Mouse (Mus musculus) right cerebral cortex, adult 18-20 months (tissue): ENCODE measurements around the gene Brca2.
A peak's percentile ranks its signal among the peaks of the same experiment; 100 is the strongest.

Source experiments
- DNase-seq: peaks from one replicate; pipeline ENCODE4 v3.0.0; 2022; ENCODE audit warnings: mixed read lengths

Gene Brca2

DNA sequence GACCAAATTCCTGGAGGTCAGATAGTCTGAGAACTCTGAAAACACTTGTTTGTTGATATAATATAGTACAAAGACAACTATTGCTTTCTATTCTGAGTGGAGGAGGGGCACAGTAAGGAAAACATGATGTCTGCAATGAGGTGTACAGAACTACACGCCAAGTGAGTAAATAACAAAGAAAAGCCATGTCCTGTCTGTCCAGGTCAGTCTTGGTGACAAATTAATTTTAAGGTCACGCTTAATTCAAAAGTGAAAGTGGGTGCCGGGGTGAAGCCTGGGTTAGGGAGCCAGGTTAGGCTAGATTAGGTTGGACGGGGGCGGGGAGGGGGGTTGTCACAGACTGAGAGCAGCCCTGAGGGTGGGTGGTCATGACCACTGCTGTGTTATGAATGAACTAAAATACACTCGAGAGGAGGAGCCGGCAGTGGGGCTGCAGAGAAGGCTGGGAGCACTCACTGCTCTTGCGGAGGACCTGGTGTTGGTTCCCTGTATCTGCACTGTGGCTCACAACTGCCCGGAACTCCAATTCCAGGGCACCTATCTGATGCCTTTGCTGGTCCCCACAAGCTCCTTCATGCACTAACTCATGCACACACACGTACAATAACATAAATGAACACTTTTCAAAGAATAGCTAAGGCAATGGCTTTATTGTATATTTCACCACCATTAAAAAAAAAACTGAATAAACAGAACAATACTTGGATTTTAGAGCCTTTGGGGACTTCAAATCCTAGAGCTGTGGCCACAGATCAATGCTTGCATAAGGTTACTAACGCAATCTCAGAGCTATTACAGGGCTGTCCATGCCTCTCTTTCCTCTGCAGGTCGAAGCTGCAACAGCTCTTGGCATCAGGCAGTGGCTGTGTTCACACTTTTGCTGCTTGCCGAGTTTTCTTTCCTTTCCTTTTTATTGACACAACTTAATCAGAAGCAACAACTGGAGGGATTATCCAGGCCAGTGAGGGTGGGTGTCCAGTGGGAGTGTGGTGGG lies 77.2 kb downstream of the Brca2 start:
- no peak for DNase-seq

DNA sequence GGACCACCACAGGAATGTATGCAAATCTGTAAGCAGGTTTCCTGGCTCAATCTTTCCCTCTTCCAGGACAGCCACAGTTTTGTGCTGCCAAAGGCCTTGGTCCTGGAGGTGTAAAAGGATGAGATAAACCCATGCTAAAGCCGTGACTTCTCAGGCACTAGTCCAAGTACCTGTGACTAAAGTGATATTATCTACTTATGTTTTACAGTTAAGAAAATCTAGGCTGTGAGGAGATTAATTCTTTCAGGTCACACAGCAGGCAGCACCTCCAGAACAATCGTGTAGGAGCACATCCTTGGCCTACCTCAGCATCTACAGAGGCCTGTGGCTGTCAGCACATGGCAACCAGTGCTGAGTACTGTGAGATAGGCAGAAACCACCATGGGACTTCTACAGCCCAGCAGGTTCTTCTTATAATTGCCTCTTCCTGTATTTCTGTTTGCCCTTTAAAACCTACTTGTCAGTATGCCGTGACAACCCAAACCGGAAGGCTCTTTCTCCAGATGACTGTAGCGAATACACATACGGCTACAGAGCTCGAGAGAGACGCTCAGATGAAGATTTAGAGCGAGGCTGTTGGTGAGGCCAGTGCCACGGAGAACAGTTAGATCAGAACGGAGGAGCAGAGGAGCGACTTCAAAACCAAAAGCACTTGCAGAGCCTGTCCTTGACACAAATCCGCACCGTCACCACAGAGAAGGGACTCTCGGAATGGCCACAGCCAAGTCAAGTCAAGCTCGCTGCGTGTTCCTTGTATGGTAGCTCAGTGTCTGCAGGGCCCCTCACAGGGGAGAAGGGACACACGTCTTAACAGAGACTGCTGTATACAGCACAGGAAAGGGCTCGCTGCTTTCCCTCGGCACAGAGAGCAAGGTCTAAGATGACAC lies 78.4 kb downstream of the Brca2 start:
- no peak for DNase-seq

DNA sequence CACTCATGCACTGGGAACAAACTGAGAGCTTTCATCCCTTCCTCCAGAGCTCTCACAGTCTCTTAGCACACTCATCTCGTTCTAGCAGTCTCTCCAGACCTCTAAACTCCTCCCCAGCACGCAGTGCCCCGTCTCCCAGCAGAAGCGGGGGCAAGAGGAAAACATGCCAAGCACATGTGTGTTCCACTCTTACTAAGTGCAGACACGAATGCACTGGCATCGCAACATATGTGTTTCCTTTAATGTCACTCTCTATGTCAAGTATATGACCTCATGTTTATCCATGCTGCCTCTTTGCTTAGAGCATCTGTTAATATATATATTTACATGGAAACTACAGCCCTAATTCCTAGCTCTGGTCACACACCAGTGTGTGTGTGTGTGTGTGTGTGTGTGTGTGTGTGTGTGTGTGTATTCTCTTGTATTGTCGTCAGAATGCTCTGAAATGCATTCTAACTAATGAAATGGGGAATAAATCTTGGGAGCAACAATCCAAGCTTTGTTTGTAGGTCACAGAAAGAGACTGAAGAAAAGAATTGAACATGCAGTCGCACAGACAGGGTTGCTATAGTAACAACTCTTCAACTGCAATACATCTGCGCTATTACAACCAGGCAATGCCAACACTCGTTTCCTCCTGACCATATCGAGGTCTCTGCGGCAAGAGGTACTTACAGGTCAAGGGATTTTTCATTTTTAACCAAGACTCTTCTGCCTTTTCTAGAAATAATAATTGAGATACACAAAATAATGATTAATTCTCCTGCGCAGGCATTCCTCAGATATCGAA lies 79.2 kb downstream of the Brca2 start:
- DNase-seq, result no peak

DNA sequence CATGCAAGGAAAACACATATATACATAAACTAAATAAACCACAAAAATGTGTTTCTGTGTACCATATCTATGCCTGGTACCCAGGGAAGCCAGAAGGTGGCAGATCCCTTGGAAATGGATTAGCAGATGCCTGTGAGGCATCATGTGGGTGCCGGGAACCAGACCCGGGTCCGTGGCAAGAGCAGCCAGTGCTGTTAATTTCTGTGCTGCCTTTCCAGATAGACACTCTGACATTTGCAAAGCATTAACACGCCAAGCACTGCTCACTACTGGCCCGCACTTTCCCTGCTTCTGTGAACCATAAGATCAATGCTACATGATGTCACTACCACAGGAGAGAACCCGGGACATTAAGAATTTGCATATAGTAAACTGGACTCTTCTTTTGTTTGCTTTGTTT lies 83.7 kb downstream of the Brca2 start:
- no peak for DNase-seq

DNA sequence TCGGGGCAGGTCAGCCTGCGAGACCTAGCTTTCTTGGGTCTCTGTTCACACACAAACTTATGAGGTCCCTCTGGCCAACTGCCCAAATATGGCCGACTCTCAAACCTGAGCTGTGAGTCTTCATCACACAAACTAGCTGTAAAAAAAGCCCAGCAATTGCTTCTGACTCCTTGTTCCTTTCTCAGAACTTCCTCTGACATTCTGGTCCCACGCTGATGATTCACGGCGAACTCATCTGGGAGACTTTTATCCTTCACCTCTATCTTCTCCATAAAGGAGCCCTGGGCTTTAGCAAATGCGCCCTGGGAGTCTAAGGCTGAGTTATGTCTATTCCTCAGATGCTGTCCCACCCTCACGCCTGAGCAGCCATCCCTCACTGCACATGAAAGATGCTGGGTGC lies 85.2 kb downstream of the Brca2 start:
- no peak for DNase-seq

DNA sequence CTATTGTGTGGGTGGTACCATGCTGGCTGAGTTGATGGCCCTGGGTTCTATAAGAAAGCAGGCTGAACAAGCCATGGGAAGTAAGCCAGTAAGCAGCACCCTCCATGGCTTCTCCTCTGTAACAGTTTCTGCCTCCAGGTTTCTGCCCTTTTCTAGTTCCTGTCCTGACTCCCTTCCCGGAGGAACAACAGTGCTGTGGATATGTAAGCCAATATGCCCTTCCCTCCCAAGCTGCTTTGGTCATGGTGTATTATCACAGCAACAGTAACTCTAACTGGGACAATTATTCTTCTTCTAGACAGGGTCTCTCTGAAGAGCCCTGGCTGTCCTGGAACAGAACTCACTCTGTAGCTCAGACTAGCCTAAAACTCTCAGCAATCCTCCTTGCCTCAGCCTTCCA lies 88.7 kb downstream of the Brca2 start:
- DNase-seq, result no peak

DNA sequence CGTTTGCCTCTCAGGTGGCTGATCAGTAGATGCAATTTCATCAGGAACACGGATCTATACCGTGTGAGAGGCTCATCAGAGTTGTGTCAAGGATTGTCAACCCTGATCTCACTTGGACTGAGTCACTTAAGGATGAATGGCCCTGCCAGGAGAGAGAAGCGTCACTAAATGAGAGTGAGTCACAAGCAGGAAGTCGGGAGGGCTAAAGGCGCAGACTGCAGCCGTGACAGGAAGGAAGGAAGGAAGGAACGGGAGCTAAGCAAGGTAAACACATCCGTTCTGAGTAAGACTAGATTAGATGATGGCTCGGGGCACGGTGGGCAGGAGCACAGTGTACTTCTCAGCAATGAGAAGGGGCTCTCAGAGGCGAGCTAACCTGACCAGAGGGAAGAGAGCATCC lies 89.3 kb downstream of the Brca2 start:
- DNase-seq, result peak; percentile 43

DNA sequence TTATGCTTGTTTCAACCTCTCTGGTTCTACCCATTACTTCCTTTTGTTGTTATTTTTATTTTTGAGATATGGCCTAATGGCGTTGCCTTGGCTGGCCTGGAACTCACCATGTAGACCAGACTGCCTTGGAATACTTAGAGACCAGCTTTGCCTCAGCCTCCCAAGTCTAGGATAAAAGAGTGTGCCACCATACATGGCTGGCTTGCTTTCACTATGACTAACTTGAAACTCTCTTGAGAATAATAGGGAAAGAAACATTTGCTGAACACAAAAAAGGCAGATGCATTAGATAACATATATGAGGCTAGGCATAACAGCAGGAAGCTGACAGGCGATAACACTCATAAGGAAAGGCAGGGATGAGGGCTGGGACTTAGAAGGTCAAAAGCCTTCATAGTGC lies 91.6 kb downstream of the Brca2 start:
- no peak for DNase-seq

DNA sequence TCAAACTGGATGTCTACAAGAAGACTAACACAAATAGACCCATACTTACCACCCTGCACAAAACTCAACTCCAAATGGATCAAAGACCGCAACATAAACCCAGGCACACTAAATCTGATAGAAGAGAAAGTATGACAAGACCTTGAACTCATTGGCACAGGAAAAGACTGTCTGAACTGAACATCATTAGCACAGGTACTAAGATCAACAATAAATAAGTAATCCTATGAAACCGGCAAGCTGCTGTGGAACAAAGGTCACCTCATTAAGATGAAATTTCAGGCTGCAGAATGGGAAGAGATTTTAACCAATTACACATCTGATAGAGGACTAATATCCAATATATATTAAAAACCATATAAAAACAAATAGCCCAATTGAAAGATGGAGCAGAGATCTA lies 93.8 kb downstream of the Brca2 start:
- DNase-seq, result no peak

DNA sequence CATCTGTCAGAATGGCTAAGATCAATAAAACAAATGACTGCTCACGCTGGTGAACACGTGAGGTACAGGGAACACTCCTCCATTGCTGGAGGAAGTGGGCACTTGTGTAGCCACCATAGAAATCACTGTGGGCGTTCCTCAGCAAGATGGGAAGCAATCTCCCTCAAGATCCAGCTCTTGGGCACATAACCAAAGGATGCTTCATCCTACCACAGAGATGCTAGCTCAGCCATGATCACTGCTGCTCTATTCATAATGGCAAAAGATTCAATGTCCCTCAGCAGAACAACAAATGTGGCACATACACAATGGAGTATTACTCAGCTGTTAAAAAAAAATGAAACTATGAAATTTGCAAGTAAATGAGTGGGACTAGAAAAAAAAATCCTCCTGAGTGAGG lies 94.3 kb downstream of the Brca2 start:
- no peak for DNase-seq

DNA sequence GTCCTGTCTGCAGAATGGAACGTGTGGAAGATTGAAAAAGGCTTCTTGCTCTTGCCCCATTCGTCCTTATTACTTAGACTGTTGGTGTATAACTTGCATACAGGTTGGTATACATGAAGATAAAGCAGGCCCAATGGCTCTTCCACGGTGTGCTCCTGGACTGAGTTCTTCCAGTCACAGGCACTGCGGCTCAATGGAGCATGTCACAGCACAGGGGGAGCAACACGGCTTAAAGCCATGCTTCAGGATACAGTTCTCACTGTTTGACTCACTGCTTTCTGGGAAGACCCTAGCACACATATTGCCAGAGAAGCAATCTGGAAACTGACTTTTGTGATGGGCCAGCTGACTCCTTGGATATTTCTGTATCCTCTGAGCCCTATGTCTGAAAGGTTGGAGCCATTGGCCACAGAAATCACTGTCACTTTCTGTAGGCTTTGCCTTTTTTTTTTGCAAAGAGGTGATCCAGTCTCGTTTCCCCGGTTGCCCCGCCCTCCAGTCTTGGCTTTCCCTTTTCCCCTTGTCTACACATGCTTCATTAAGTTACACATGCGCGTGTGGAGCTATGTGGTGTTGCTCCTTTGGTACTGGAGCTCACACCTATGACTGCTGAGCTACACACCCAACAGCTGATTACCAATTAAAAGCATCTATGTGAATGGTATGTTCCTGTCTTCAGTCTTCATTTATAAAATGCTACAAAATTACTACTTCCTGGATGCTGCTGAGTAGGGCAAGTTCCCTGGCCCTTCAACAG lies 96.3 kb downstream of the Brca2 start:
- DNase-seq, result no peak
